Mouse (Mus musculus) heart, embryonic 13.5 days (tissue): ENCODE measurements around the gene Lgi1. TPM values are rescaled to one million over a fixed set of nuclear protein-coding genes. Genes with fewer than 3 reads are reported as not detected.

Experiments used
- ATAC-seq: fragments of 200-750 bp; cut with Nextera tagmentation; 2 replicates; pipeline ENCODE4 v1.8.0; 2017; ENCODE audit warnings: moderate TSS enrichment; ENCODE audit not compliant: insufficient number of reproducible peaks, low FRiP score, low TSS enrichment; ENCODE audit errors: extremely low read depth
- H3K27ac ChIP-seq: fragments of 300-500 bp; sonication (generic); replicated peaks from 2 replicates; pipeline ENCODE4 v1.5.1; 2015; ENCODE audit warnings: moderate library complexity, mild to moderate bottlenecking, inconsistent platforms
- H3K27me3 ChIP-seq: fragments of 300-500 bp; sonication (generic); replicated peaks from 2 replicates; pipeline ENCODE4 v1.6.1; 2015; ENCODE audit warnings: mild to moderate bottlenecking, inconsistent platforms
- H3K36me3 ChIP-seq: fragments of 300-500 bp; sonication (generic); 2 replicates; pipeline ENCODE4 v1.6.1; 2015; ENCODE audit warnings: mild to moderate bottlenecking, inconsistent platforms
- H3K4me1 ChIP-seq: fragments of 300-500 bp; sonication (generic); 2 replicates; pipeline ENCODE4 v1.6.1; 2015; ENCODE audit warnings: inconsistent platforms
- H3K4me2 ChIP-seq: fragments of 300-500 bp; sonication (generic); 2 replicates; pipeline ENCODE4 v1.6.1; 2015; ENCODE audit warnings: inconsistent platforms, mild to moderate bottlenecking, moderate library complexity
- H3K4me3 ChIP-seq: fragments of 300-500 bp; sonication (generic); 2 replicates; pipeline ENCODE4 v1.5.1; 2015; ENCODE audit warnings: moderate library complexity, mild to moderate bottlenecking, inconsistent platforms
- H3K9ac ChIP-seq: fragments of 300-500 bp; sonication (generic); 2 replicates; pipeline ENCODE4 v1.6.1; 2015; ENCODE audit warnings: inconsistent platforms, mild to moderate bottlenecking, moderate library complexity
- H3K9me3 ChIP-seq: fragments of 300-500 bp; sonication (generic); 2 replicates; pipeline ENCODE4 v1.6.1; 2016; ENCODE audit warnings: inconsistent platforms
- WGBS: fragments of 180-500 bp; shearing (Covaris S2); methylation state at CpG from one replicate; pipeline ENCODE4 v1.1.7; 2015; ENCODE audit warnings: mixed read lengths; 5-methylcytosine and 5-hydroxymethylcytosine counted together
- polyA plus RNA-seq: library from polyadenylated mRNA; unstranded; fragments of >200 nt; fragmentation: Nextera tagmentation; extraction: Ambion mirVana; gene quantifications from 2 replicates; pipeline ENCODE4 v1.2.1, GENCODE M21; 2015

Gene Lgi1
- polyA plus RNA-seq, 1 experiment from 2014 or later = not detected

- Histone ChIP-seq H3K4me1 (peaks cover 5% of the 10 kb centered on the region; the same call in 1 of the 2 replicates), H3K4me2 (no peak overlapping the region), H3K9me3 (no peaks in the 10 kb centered on the region), H3K9ac (no peak overlapping the region), H3K27me3 (no peaks in the 10 kb centered on the region), H3K27ac (no peak overlapping the region), H3K4me3 (no peak overlapping the region), H3K36me3 (no peaks in the 10 kb centered on the region)
- ATAC-seq = no peak
- WGBS = 11% methylated on average over 3 of the region's 3 CpGs
Measured at GRCm38 (mm10) chr19:38298018-38298626, 33.8 kb downstream of the Lgi1 start.

- no peak for ATAC-seq
- Histone ChIP-seq H3K27me3 (no peaks in the 10 kb centered on the region), H3K4me3 (no peak overlapping the region), H3K4me2 (no peak overlapping the region), H3K4me1 (no peaks in the 10 kb centered on the region), H3K9me3 (no peaks in the 10 kb centered on the region), H3K9ac (no peak overlapping the region), H3K36me3 (no peaks in the 10 kb centered on the region), H3K27ac (no peak overlapping the region)
- 80% methylated on average over 8 of the region's 8 CpGs for WGBS
Measured at GRCm38 (mm10) chr19:38308116-38308515, 43.8 kb downstream of the Lgi1 start.

GRCm38 (mm10) chr19:38315099-38315498 lies 50.8 kb downstream of the Lgi1 start:
- H3K4me1 ChIP-seq = no peaks in the 10 kb centered on the region
- H3K27me3 ChIP-seq = no peaks in the 10 kb centered on the region
- no peaks in the 10 kb centered on the region; the same call in 1 of the 2 replicates for H3K9me3 ChIP-seq
- H3K4me3 ChIP-seq = no peak overlapping the region
- H3K9ac ChIP-seq = no peak overlapping the region
- H3K27ac ChIP-seq = no peak overlapping the region
- WGBS = 74% methylated on average over 7 of the region's 7 CpGs
- H3K4me2 ChIP-seq = no peak overlapping the region
- no peak for ATAC-seq
- no peaks in the 10 kb centered on the region for H3K36me3 ChIP-seq

GRCm38 (mm10) chr19:38316602-38317313 lies 52.4 kb downstream of the Lgi1 start:
- no peaks in the 10 kb centered on the region for H3K27me3 ChIP-seq
- WGBS = 71% methylated on average over 6 of the region's 6 CpGs
- no peak overlapping the region for H3K4me3 ChIP-seq
- H3K4me1 ChIP-seq = peaks cover 4% of the 10 kb centered on the region; the same call in 1 of the 2 replicates
- no peak overlapping the region for H3K4me2 ChIP-seq
- no peak for ATAC-seq
- no peaks in the 10 kb centered on the region; the same call in 1 of the 2 replicates for H3K9me3 ChIP-seq
- H3K36me3 ChIP-seq = no peaks in the 10 kb centered on the region
- H3K9ac ChIP-seq = no peak overlapping the region
- H3K27ac ChIP-seq = no peak overlapping the region

- no peaks in the 10 kb centered on the region for H3K36me3 ChIP-seq
Measured at GRCm38 (mm10) chr19:38318308-38318707, 54.0 kb downstream of the Lgi1 start.

GRCm38 (mm10) chr19:38319168-38319567 lies 54.8 kb downstream of the Lgi1 start:
- Histone ChIP-seq H3K9me3 (no peaks in the 10 kb centered on the region; the same call in 1 of the 2 replicates), H3K4me1 (peaks cover 4% of the 10 kb centered on the region; the same call in 1 of the 2 replicates), H3K9ac (no peak overlapping the region), H3K36me3 (no peaks in the 10 kb centered on the region), H3K4me2 (no peak overlapping the region), H3K4me3 (no peak overlapping the region), H3K27ac (no peak overlapping the region), H3K27me3 (no peaks in the 10 kb centered on the region)
- no peak for ATAC-seq
- 76% methylated on average over 4 of the region's 4 CpGs for WGBS

More at GRCm38 (mm10) chr19:38318308-38318707, 54.0 kb downstream of the Lgi1 start:
- Histone ChIP-seq H3K4me1 (peaks cover 4% of the 10 kb centered on the region; the same call in 1 of the 2 replicates), H3K9ac (no peak overlapping the region), H3K4me2 (no peak overlapping the region), H3K27me3 (no peaks in the 10 kb centered on the region), H3K27ac (no peak overlapping the region), H3K4me3 (no peak overlapping the region), H3K9me3 (no peaks in the 10 kb centered on the region; the same call in 1 of the 2 replicates)
- ATAC-seq = no peak
- 79% methylated on average over 4 of the region's 4 CpGs for WGBS

- no peaks in the 10 kb centered on the region; the same call in 1 of the 2 replicates for H3K9me3 ChIP-seq
- no peak for ATAC-seq
- no peak overlapping the region for H3K27ac ChIP-seq
- no peak overlapping the region for H3K4me3 ChIP-seq
- H3K27me3 ChIP-seq = no peaks in the 10 kb centered on the region
- 45% methylated on average over 5 of the region's 5 CpGs for WGBS
- no peak overlapping the region for H3K4me2 ChIP-seq
- H3K4me1 ChIP-seq = peaks cover 4% of the 10 kb centered on the region; the same call in 1 of the 2 replicates
- no peak overlapping the region for H3K9ac ChIP-seq
- no peaks in the 10 kb centered on the region for H3K36me3 ChIP-seq
Measured at GRCm38 (mm10) chr19:38320651-38321188, 56.4 kb downstream of the Lgi1 start.

GRCm38 (mm10) chr19:38323726-38324125 lies 59.4 kb downstream of the Lgi1 start:
- H3K27me3 ChIP-seq = no peaks in the 10 kb centered on the region
- no peak for ATAC-seq
- H3K36me3 ChIP-seq = no peaks in the 10 kb centered on the region
- no peaks in the 10 kb centered on the region for H3K9me3 ChIP-seq
- no peak overlapping the region for H3K4me3 ChIP-seq
- H3K27ac ChIP-seq = no peak overlapping the region
- no peak overlapping the region for H3K9ac ChIP-seq
- H3K4me2 ChIP-seq = no peak overlapping the region
- peaks cover 4% of the 10 kb centered on the region; the same call in 1 of the 2 replicates for H3K4me1 ChIP-seq

- Histone ChIP-seq H3K27me3 (no peaks in the 10 kb centered on the region), H3K27ac (no peak overlapping the region), H3K9me3 (no peaks in the 10 kb centered on the region), H3K36me3 (no peaks in the 10 kb centered on the region), H3K4me2 (no peak overlapping the region), H3K9ac (no peak overlapping the region), H3K4me1 (peaks cover 4% of the 10 kb centered on the region; the same call in 1 of the 2 replicates), H3K4me3 (no peak overlapping the region)
- ATAC-seq = no peak
- WGBS = 48% methylated on average over 10 of the region's 10 CpGs
Measured at GRCm38 (mm10) chr19:38324147-38325028, 60.1 kb downstream of the Lgi1 start.

GRCm38 (mm10) chr19:38325029-38325398 lies 60.7 kb downstream of the Lgi1 start:
- WGBS = 59% methylated on average over 4 of the region's 4 CpGs
- Histone ChIP-seq H3K9ac (no peak overlapping the region), H3K36me3 (no peaks in the 10 kb centered on the region), H3K27me3 (no peaks in the 10 kb centered on the region), H3K4me3 (no peak overlapping the region), H3K4me1 (peaks cover 4% of the 10 kb centered on the region; the same call in 1 of the 2 replicates), H3K27ac (no peak overlapping the region), H3K9me3 (no peaks in the 10 kb centered on the region), H3K4me2 (no peak overlapping the region)
- no peak for ATAC-seq

- Histone ChIP-seq H3K4me3 (no peak overlapping the region), H3K4me1 (no peaks in the 10 kb centered on the region), H3K4me2 (no peak overlapping the region), H3K27me3 (no peaks in the 10 kb centered on the region), H3K27ac (no peak overlapping the region), H3K36me3 (no peaks in the 10 kb centered on the region), H3K9me3 (no peaks in the 10 kb centered on the region), H3K9ac (no peak overlapping the region)
- 79% methylated on average over 7 of the region's 7 CpGs for WGBS
- ATAC-seq = no peak
Measured at GRCm38 (mm10) chr19:38325854-38326253, 61.5 kb downstream of the Lgi1 start.
